In genomic region chr19:53483984-53484383, GRCm38 (mm10) we compare ENCODE assay signal across 25 mouse cellular contexts.
"Had no signal": no experiment of that assay in that cellular context is flagged by ENCODE, and none has a peak within 500 bp of the region (broad histone marks: within the 10 kb centered on the region; RNA-seq: fewer than 3 reads in every experiment).

No protein-coding gene starts in this region.

- ATAC-seq: forebrain, postnatal 0 days; hindbrain, embryonic 16.5 days; inflammation-experienced regulatory T-cells, adult 6 months had no signal

- H3K27me3 ChIP-seq: hindbrain, embryonic 12.5 days; limb, embryonic 12.5 days; liver, embryonic 13.5 days; liver, embryonic 15.5 days had no signal

- H3K9ac ChIP-seq: forebrain, postnatal 0 days; hindbrain, embryonic 12.5 days; hindbrain, embryonic 14.5 days; limb, embryonic 12.5 days; liver, embryonic 13.5 days; liver, embryonic 15.5 days had no signal

- H3K36me3 ChIP-seq: hindbrain, embryonic 10.5 days; hindbrain, embryonic 12.5 days; limb, embryonic 10.5 days; limb, embryonic 12.5 days; liver, embryonic 13.5 days; liver, embryonic 15.5 days had no signal

- H3K4me1 ChIP-seq: hindbrain, embryonic 12.5 days; limb, embryonic 10.5 days; limb, embryonic 12.5 days; liver, embryonic 13.5 days; liver, embryonic 15.5 days had no signal

- DNase-seq: forebrain, postnatal 0 days; gastrocnemius, adult 2 months; gastrocnemius, postnatal 10 days; gastrocnemius, postnatal 25 days; heart, adult 18-20 months; heart, postnatal 14 days; heart, postnatal 36 days; kidney, adult 11 months; kidney, adult 8-10 months; kidney, postnatal 10 days; kidney, postnatal 25 days; kidney, postnatal 4 days; liver; liver, embryonic 13.5 days had no signal

- H3K4me2 ChIP-seq: hindbrain, embryonic 12.5 days; hindbrain, embryonic 14.5 days; limb, embryonic 12.5 days; liver, embryonic 11.5 days; liver, embryonic 13.5 days; liver, embryonic 15.5 days had no signal

- H3K4me3 ChIP-seq: gastrocnemius, adult 2 months; hindbrain, embryonic 10.5 days; hindbrain, embryonic 12.5 days; layer of hippocampus, adult 2 months; left cerebral cortex, adult 2 months; limb, embryonic 10.5 days; limb, embryonic 12.5 days; liver, embryonic 13.5 days; liver, embryonic 15.5 days had no signal

- H3K27ac ChIP-seq: hindbrain, embryonic 10.5 days; hindbrain, embryonic 12.5 days; hindbrain, embryonic 14.5 days; layer of hippocampus, adult 2 months; left cerebral cortex, adult 2 months; limb, embryonic 10.5 days; limb, embryonic 12.5 days; liver, embryonic 13.5 days; liver, embryonic 15.5 days had no signal

- H3K9me3 ChIP-seq: hindbrain, embryonic 10.5 days; hindbrain, embryonic 12.5 days; limb, embryonic 10.5 days; limb, embryonic 12.5 days; liver, embryonic 13.5 days; liver, embryonic 15.5 days had no signal
